Mouse (Mus musculus): ENCODE results near the gene Asic4.

Gene Asic4

DNA sequence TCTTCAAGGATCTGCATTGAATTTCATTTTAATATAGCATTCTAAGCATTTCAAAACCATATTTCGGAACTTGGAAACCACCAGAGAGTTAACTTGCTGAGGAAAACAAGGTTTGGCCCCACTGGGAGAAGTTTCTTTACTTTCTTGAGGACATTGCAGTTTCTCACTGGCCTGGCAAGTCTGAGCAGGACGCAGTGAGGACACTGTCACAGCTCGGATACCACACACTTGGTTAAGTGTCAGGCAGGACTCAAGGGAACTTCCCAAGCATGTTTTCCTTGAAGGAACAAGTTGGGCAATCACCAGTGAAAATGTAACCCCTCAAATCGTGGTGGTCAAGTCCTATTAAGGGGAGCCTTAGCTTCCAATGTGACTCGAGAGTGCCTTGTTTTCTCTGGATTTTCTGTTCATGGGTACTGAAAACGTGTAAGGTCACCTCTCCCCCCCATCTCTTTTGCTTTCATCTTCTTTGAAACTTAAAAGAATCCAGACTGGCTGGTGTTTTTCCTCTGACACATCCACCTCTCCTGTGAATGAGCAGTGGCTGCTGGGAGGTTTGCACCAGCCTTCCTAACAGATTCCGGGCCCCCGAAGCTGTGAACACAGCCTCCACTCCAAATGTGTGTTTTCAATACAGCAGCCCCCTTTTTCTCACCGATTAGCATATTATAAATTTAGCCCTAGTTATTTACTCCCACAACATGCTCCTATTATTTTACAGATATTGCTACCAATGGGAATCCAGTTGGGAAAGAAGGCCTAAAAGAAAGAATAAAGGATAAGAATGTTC, 54.2 kb downstream of the Asic4 start:
- DNase-seq: no peak

GRCm38 (mm10) chr1:75505159-75505955, 55.1 kb downstream of the Asic4 start:
- no peak for DNase-seq

GRCm38 (mm10) chr1:75505956-75506831, 56.0 kb downstream of the Asic4 start, which contains the start of gene Obsl1:
TSS of gene Obsl1 (minus strand) at chr1:75506452.
- no peak for DNase-seq

- no peak for DNase-seq
Observed at GRCm38 (mm10) chr1:75507006-75507405, 56.8 kb downstream of the Asic4 start, which contains the start of gene Inha. TSS of gene Inha (plus strand) at chr1:75507077.

GRCm38 (mm10) chr1:75509586-75509985, 59.4 kb downstream of the Asic4 start:
- DNase-seq: no peak

- DNase-seq: no peak
Observed at GRCm38 (mm10) chr1:75510154-75510553, 59.9 kb downstream of the Asic4 start.

DNA sequence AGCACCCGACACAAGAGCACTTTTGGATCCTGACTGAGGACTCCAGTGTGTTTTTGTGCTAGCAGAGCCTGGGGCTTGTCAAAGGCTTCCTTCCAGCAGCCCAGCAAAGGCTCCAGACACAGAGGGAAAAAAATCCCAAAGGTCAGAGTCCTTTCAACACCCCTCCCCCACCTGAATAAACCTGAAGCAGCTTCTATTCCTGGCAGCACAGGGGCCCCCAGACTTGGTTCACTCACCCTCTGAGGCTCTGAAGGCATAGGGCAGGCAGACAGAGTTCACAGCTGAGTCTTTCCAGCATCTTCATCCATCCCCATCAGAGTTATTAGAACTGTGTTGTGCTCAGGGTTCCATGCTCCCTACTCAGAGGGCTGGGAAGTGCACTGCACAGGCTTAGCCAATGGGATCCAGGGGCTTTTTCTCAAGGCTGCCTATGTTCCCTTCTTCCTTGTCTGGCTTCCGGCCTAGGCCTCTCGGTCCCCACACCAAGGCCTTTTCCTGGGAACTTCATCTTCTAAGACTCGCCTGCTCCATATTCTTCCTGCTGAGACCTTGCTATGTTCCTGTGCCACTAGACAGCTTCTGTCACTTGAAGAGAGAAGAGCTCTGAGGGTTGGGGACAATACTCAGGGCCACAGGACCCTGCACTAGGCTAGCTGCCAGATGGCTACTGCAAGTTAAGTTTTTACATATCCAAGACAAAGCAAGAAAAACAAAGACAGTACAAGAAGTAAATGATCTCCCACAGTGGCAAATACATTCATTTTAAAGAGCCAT, 61.4 kb downstream of the Asic4 start:
- DNase-seq: no peak

GRCm38 (mm10) chr1:75512550-75512949, 62.3 kb downstream of the Asic4 start:
- DNase-seq: no peak

GRCm38 (mm10) chr1:75516703-75517380, 66.6 kb downstream of the Asic4 start:
- no peak for DNase-seq

DNA sequence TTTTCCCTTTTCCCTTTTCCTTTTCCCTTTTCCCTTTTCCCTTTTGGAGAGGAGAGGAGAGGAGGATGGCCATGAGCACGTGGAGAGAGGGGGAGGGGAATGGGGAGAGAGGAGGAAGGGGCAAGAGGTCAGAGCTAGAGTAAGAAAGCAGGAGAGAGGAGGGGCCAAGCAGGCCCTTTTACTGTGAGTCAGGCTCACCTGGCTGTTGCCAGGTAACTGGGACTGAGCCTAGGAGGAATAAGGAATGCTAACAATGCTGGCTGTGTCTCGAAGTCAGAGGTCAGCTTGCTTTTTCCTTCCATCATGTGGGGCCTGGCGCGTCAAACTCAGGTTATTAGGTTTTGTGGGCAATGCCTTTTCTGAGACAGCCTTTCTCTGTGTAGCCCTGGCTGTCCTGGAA, 67.7 kb downstream of the Asic4 start:
- no peak for DNase-seq

DNA sequence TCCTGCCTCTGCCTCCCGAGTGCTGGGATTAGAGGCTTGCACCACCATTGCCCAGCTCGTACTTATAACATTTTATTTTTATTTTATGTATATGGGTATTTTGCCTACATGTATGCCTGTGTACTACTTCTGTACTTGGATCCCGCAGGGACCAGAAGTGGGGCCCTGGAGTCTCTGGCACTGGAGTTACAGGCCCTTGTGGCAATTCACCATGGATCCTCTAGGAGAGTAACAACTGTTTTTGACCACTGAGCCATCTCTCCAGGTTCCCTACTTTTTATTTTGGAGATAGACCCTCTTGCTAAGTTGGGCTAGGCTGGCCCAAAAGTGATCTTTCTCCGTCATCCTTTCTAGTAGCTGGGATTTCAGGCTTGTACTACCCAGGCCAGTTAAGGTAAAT, 68.2 kb downstream of the Asic4 start:
- DNase-seq: no peak

GRCm38 (mm10) chr1:75519576-75519975, 69.3 kb downstream of the Asic4 start:
- no peak for DNase-seq

DNA sequence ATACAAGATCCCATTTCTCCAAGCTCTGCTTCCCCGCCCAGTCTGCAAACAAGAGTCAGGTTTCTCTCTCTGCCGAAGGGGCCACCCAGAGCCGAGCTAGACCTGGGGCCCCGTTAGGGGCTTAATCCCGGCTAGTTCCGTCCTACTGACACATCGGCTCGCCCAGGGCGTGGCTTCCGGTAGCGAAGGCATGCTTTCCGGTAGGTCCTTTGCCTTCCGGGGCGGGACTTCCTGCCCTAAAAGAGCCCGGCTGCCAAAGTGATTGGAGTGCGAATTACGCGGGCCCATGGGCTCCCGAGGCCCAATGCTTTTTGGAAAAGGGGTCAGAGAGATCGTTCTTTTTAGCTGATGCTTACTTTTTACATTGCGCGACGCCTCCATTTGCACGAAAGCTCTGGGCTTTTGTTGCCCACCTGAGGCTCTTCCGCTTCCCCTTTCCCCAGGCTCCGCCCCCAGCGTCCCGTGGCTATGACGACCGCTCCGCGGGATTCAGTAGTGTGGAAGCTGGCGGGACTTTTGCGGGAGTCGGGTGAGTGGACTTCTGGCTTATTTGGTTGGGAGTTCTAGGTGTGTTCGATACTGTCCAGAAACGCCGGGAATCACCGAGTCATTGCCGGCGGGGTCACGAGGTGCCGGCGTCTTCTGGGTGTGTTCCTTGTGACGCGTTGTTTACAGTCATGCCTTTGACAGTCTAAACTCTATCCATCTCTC, 71.2 kb downstream of the Asic4 start, which contains the start of gene Stk11ip:
Stk11ip (plus strand) TSS at position 209 of the 711 bp plus-strand sequence.
- DNase-seq: peak; percentile 80 to 90

Data from spleen, adult 18-20 months (tissue).